Mouse (Mus musculus) left cerebral cortex, adult 2 months (tissue): ENCODE data around the gene Acot4. TPM values are rescaled to one million over a fixed set of nuclear protein-coding genes. Genes with fewer than 3 reads are reported as not detected.
"Not testable (repeated sequence)": the region's sequence is repeated elsewhere in the genome, so short reads cannot be mapped to it uniquely, and the experiment has no call there.

Experiments used
- DNase-seq, 2 experiments: peaks; one replicate each; pipeline ENCODE4 v3.0.0; 2021 to 2022; ENCODE audit warnings: low spot score in 2 of 2, mixed read lengths in 1 of 2; ENCODE audit errors: extremely low spot score in 1 of 2
- H3K27ac ChIP-seq: fragments of 200-600 bp; 2 replicates; pipeline ENCODE4 v1.8.1; 2022
- H3K4me3 ChIP-seq: fragments of 200-600 bp; 2 replicates; pipeline ENCODE4 v1.8.1; 2022
- CTCF ChIP-seq: fragments of 200-600 bp; IDR thresholded peaks from 2 replicates; pipeline ENCODE4 v1.8.1; 2022; ENCODE audit warnings: antibody characterized with exemption, mild to moderate bottlenecking, moderate library complexity
- intact Hi-C: fragments of 180-260 bp; cut with DNase I; formaldehyde crosslinking; loops from one replicate; pipeline ENCODE4 v1.15.1; 2025
- total RNA-seq, 2 experiments: library from RNA; stranded (reverse); gene quantifications; 2 replicates each; pipeline ENCODE4 v1.2.3; 2021

The Acot4 gene
- total RNA-seq, 2 experiments from 2014 or later, result 2.3 to 2.9 TPM

DNA sequence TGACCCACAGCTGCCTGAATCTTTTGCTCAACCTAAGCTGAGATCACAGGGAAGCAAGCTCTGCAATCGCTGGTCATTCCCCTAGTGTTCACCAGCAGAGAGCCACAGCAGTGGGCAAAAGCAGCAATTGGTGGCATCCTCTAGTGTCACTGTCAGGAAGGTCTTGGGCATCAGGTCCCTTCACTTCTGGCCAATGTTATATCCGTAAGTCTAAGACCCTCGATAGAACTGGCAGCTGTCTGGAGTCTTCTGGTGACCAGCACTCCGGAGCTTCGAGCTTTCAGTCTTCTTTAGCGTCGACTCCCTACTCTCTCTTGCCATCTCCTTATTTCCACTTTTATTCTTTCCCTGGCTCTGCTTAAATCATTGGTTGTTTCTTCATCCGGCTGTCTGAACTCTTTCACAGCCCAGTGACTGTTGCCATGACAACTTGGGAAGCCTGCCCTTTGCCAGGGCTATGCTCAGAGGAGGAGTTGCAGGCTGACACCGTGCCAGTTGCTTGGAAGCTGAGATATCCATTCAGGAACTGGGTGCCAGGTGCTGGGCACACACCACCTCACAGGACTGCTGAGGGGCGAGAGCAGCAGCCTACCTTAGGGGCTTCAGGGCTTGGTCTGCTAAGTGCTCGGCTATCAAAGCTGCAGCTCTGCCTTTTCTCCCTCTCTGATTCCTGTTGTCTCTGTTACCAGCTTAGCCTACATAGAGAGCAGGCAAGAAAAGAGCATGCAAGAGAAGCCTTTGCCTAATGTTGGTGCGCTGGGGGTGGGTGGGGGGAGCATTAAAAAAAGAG lies 26.7 kb upstream of the Acot4 start:
- intact Hi-C loops, result no loop called here
- DNase-seq, result peak; percentile 48 to 72
- no peak for TF ChIP-seq CTCF
- Histone ChIP-seq H3K4me3 (no peak overlapping the region), H3K27ac (no peak overlapping the region)

DNA sequence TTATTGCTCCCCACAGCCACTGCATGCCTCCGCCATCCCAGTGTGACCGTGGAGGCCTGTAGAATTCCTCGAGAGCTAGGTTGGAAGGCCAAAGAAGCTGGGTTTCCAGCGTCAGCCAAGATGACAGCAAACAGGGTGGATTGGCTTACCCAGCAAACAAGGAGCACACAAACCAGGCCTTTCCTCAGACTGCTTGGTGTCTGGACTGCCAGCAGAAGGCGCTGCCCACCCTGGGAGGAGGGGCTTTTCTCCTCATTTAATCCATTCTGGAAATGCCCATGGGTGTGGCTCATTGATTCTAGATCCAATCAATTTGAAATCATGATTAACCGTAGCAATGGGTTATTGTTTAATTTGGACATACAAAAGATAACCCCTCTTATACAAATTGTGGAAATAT lies 25.0 kb upstream of the Acot4 start:
- Histone ChIP-seq H3K4me3 (no peak overlapping the region), H3K27ac (no peak overlapping the region)
- intact Hi-C loops, result no loop called here
- no peak for DNase-seq
- TF ChIP-seq CTCF, result peak; percentile 8; the same call in 1 of the 2 replicates

DNA sequence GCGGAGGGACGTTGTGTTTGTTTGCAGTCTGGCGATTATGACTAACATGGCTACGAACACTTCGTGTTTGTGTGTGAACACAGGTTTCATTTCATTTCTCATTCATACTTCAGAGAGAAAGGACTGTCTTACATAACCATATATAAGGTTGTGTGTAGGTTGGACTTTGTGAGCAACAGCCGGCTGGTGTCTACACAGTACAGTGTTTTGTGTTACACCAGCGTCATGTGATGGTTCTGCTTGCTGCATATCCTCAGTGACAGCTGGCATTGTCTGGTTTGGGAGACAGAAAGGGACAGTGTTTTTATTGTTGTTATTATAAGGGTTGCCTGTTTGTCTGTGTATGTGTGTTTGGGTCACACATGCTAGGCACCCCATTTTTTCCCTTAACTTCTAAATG lies 24.5 kb upstream of the Acot4 start:
- TF ChIP-seq CTCF, result no peak
- no peak for DNase-seq
- Histone ChIP-seq H3K4me3 (no peak overlapping the region), H3K27ac (no peak overlapping the region)
- intact Hi-C loops, result no loop called here

DNA sequence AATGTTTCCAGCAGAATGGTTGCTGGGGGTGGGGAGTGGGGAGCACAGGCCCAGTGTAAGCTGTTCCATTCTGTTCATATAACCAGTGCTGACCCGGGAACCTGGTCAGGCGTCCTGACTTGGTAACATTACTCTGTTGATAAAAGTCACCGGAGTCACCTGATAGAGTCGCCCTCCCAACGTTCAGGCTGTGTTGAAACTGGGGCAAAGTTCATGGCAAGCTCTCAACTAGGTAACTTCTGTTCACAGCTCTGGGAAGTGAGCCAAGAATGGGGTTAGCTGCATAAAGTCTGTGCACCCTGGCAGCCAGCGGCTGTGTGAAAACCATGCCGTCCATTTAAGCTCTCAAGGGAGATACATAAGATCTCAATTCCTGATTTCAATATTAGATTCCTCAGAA lies 17.7 kb upstream of the Acot4 start:
- DNase-seq, H3K27ac ChIP-seq, H3K4me3 ChIP-seq, intact Hi-C loops: not testable (repeated sequence)

DNA sequence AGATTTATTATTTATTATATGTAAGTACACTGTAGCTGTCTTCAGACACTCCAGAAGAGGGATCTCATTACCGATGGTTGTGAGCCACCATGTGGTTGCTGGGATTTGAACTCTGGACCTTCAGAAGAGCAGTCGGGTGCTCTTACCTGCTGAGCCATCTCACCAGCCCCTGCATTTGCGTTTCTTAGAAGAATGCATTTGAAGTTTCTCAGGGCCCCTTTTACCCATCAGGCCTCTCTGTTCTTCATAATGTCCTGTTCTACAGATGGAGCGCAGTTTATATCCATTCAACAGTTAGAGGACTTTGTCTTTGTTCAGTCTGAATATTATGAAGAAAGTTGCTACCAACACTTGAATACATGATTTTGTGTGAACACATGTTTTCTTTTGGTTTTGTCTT lies 15.9 kb upstream of the Acot4 start:
- intact Hi-C loops, DNase-seq, H3K27ac ChIP-seq, H3K4me3 ChIP-seq: not testable (repeated sequence)

DNA sequence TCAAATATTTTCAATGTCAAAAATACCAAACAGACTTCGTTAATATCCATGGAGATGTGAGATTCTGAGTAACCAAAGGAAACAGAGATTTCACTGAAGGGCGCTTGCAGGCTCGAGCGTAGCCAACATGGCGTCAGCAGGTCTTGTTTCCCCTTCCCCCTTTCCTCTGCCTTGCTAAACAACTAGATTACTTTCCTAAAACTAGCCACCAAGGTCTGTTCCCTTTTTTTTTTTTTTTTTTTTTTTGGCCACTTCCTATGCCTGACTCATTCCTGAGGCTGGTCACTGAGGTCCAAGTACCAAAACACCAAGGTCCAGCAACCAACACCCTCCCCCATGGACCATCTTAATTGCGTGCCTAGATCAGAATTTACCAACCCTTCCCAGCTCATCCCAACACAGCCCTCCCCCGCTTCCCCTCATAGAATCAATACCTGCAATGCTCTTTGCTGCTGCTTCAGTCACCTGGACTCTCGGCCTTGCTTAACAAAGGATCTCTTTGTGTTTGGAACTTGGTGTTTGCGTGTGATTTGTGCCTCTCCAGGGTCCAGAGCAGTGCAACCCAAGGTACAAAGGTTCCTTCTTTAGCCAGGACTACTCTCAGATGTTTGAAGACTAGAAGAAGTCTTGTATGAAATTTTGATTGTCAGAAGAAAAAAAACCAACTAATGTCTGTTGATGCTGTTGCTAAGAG lies 15.0 kb upstream of the Acot4 start:
- no peak for DNase-seq
- H3K27ac ChIP-seq, result no peak overlapping the region
- H3K4me3 ChIP-seq, result no peak overlapping the region
- TF ChIP-seq CTCF, result no peak
- intact Hi-C loops, result no loop called here

DNA sequence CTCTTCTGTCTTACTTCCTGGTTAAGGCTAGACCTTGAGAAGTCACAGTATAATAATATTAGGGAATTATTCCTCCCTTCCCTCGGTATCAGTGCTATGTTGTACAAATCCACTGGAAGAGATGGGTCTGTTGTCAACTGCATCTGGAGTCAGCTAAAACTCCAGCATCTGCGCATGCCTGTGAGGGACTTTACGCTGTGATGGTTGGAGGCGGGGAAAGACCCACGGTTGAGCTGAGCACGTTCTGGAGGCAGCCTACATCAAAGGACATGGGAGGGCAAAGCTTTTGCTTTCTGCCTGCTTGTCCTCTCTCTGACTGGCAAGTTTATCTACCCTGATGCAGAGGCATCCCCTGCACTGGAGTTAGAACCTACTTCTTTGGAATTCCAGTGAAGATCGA lies 12.3 kb upstream of the Acot4 start:
- intact Hi-C loops, result no loop called here
- H3K4me3 ChIP-seq, result no peak overlapping the region
- no peak for TF ChIP-seq CTCF
- DNase-seq, result no peak
- no peak overlapping the region for H3K27ac ChIP-seq

DNA sequence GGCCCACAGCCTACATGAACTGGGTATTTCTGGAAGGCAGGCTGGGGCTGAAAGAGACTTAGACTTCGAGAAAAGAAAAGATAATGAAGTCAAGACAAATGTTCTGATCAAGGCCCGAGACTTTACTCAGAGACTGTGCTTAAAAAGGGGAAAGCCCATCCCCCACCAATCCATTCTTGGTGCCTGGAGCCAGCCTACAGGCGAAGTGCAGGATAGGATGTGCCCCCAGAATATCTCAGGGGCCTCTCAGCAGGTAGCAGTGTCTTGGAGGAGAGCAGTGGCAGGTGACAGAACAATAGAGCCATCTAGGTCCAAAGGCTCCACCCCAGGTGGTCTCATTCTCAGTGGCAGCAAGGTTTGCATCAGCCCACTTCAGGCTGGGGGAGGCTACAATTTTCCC lies 9.9 kb upstream of the Acot4 start:
- H3K4me3 ChIP-seq, DNase-seq, H3K27ac ChIP-seq, intact Hi-C loops: not testable (repeated sequence)

DNA sequence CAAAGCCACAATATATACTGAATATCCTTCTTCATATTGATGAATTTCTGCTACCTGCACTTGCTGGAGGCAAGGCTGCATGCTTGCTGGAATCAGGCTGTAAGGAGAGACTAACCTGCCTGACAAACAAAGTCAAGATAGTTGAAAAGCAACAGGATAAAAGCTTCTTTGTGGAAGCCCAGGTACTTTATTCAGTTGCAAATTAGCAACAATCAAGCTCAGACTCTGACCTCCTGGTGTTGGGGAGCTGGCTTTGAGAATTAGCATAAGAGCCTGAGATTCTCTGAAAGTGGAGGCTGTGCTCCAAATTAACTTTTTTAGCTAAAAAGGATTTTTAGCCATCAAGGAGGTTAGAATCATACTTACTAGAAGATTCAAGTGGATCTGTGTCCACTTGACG lies 9.1 kb upstream of the Acot4 start:
- not testable (repeated sequence) for DNase-seq

DNA sequence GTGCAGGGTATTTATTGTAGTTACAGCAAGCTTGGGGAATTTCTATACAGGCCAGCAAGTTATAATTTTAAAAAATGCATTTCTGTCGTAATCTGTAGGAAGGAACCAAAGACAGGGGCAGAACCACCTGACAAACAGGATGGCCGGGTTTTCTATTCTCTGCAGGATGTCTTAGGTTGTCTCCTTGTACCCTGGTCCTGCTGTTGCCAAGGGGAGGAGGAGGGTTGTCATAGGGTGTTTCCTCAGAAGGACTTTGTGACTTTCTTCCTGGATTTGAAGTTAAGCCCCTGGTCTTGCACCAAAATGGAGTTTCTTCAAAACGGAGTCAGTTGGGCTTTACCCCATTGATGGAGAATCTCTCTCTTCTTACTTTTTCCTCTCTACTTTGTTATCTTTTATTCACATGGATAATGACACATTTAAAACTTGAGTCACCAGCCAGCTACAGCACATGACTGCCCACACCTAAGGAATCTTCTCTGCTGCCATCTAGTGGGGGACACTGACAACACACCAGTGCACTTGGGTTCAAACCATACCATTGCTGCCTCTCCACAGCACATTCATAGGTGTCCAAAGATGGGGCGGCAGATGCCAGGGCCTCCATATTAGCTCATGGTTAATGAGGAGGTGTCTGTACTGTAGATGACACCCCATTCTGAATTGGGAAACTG lies 7.4 kb upstream of the Acot4 start:
- intact Hi-C loops, result loop anchor here (1.0 to 10.0 kb wide), 3 partner anchors 43 to 316 kb away; partner anchors contain the start of gene Acot2
- no peak overlapping the region for H3K27ac ChIP-seq
- peak; percentile 89 for TF ChIP-seq CTCF
- H3K4me3 ChIP-seq, result no peak overlapping the region
- DNase-seq, result peak; percentile 79 to 81

More for the DNA sequence above, 9.1 kb upstream of the Acot4 start:
- H3K4me3 ChIP-seq, H3K27ac ChIP-seq, intact Hi-C loops: not testable (repeated sequence)

DNA sequence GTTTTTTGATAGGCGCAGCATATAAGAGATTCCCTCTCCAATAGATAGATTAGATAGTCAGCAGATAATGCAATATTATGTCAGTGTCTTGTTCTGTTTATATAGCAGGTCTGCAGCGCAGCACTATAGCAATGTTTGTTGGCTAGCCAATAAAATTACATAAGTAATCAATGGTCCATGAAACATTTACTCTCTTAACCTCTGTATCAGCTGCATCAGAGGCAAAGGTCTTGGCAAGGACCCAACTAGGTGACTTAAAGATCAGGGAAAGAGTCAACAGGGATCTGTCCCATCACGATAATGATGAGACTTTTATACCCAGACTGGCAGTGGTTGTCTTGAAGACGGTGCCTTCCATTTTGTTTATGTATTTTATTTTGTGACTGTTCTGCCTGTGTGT lies 5.3 kb upstream of the Acot4 start:
- Histone ChIP-seq H3K27ac (no peak overlapping the region), H3K4me3 (no peak overlapping the region)
- intact Hi-C loops, result loop anchor here (5.0 to 10.0 kb wide), 2 partner anchors 46 to 318 kb away; partner anchors contain the start of gene Acot2
- no peak for DNase-seq
- no peak for TF ChIP-seq CTCF

DNA sequence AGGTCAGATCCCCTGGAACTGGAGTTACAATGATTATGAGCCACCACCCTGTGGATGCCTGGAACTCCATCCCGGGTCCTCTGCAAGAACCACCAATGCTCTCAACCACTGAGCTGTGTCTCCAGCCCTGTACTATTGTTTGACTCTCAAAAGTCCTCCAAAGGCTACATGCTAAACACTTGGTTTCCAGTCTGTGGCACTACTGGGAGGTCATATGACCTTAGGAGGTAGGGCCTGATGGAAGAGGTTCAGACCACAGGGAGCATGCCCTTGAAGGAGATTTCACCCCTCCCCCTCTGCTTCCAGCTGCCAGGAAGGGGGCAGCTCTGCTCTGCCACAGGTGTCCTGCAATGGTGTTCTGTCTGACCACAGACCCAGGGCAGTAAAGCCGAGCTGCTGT lies 4.9 kb upstream of the Acot4 start:
- DNase-seq, H3K27ac ChIP-seq, H3K4me3 ChIP-seq: not testable (repeated sequence)
- intact Hi-C loops, result loop anchor here (5.0 to 10.0 kb wide), 2 partner anchors 46 to 319 kb away; partner anchors contain the start of gene Acot2
